Mouse (Mus musculus) embryo, embryonic 11 days (tissue): ENCODE measurements around the gene Soat2.

Source experiments
- DNase-seq: peaks from one replicate; pipeline ENCODE4 v3.0.0-alpha.2; 2015

Gene Soat2

DNA sequence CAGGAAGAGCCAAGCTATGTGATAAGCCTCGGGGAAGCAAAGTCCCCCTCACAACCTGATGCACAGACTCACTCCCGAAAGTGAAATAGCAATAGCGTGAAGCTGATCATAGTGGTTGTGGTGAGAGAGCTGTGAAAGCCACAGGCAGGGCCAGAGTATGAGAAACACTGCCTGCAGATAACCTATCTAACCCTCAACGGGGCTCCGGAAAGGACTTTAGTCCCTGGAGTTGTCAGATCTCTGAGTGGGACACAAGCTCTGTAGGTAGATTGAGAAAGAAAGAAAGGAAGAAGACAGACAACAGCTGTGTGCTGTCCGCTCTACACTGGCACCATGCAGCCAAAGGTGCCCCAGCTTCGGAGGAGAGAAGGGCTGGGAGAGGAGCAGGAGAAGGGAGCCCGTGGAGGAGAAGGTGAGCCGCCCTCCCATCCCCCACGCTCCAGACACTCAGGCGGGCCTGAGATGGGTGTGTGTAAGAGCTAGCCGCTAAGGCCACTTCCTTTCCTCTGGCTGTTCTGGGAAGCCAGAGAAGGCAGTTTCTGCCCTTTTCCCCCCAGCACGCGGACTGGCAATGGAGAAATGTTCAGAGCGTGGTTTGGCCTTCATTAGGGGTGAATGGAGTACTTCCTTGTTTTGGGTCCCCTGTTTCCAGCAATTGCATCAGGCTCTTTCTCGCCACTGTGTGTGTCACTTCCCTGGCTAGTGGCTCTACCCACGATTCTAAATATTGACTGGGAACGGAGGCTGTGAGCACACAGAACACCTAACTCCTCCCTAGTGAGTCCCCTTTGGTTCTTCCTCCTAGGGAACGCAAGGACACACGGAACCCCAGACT, at the start of gene Soat2:
Soat2 (plus strand) TSS at position 226 of the 835 bp plus-strand sequence.
- peak; percentile 42 for DNase-seq

DNA sequence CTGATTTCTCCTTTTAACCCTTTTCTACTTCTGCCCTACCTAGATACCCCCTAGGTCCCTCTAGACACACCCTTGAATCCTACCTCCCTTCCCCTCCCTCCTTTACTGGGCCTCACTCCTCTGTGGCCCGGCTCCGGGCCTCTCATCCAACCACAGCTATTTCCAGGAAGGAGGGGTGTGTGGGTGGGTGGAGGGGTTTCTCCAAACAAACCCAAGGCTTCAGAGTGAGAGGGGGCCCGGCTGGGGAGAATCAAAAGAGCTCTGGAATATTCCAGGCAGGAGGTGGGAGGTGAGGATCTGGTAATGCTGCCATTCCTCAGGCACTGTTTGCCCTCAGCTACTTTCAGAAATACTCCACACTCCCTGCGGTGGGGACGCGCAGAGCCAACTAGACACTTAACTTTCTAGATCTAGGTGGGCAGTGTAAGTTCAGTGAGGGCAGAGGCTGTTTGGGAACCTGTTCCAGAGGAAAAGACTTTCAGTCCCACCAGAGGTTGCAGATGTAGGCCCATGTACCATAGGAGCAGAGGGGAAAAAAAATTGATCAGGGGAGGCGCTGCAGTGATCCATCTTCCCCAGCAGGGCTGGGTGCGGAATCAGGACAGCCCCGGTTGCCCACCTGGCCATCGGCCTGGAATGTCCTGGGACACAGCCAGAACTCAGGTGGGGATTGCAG, 49.2 kb upstream of the Soat2 start:
- peak; percentile 51 for DNase-seq

DNA sequence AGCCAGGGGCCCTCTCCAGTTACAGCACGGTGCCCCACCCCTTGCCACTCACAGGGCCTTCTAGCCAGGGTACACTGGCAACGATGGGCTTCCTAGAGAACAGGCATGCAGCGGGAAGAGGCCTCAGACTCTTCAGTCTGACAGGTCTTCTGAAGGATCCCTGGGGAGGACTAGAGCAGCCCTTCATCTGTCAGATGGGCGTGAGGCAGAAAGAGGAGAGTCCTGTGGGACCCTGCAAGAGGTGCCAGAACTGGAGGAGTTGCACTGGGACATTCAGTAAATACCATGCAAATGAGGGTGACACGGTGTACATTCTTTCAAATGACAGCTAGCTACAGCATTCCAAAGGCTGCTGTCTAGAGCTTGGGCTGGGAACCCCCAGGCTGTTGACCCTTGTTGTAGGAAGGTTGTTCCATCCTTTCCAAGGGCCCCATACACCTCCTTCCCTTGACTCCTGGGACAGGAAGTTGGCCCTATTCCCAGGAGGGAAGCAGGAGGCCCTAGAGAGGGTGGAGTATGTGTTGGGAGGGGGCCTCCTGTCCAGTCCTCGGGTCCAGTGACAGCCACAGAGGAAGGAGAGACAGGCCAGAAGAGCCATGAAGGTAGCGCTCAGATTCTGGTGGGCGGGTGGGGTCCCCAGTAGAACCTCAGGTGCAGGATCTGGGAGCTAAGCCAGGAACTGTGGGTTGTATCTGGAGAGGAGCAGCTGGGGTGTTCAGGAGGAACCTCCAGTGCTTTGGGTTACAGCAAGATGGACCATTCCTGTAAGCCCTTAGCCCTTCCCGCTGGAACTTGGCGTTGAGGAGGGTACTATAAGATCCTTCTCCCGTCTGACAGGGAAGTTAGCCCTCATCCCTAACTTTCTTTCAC, 48.4 kb upstream of the Soat2 start:
- peak; percentile 9 for DNase-seq

DNA sequence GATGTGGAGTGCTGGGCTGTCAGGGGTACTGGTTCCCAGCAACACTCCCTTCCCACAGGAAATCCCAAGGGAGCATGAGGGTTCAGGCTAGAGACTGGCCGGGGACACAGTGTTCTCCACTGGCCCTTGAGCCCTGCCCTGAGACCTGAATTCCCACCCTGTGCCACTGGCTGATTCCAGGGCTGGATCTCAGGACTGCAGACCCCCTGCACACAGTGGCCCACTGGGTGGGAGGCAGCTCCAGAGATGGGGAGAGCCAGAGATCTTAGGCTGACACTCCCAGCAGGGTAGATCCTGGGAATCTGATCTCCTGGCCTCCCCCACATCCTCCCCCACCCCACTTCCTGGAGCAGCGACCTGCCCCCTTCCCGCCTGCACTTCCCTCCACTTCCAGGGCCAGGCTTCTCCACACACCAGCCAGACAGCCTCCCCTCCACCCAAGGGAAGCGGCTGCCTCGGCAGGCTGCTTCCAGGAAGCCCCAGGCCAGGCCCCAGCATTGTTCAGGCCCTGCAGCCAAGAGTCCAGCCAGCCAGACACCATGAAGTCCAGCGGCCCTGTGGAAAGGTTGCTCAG, 47.7 kb upstream of the Soat2 start:
- DNase-seq, result peak; percentile 65

DNA sequence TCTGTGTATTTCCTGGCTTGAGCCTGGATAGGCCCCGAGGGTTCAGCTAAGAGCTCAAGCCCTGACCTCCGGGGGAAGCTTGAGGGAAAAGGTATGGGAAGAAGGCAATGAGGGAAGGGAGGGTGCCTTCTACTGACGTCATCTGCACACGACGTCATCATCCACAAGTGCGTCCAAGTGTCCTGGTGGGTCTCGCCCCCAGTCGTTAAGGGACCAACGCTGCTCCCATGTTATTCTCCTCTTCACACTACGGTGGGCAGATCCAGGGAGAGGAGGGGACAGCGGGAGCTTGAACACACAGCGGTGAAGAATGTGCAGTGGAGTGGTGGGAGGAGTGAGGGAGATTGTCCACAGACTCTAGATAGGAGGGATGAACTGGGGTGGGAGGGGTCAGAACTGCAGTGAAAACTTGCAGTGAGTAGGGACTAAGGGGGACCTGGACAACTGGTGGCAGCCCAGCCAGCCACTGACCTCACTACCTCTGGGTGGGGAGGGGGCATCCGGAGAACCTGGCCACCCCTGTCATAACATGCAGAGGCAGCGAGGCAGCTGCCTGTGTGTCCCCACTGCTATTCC, 46.9 kb upstream of the Soat2 start:
- DNase-seq, result peak; percentile 59

DNA sequence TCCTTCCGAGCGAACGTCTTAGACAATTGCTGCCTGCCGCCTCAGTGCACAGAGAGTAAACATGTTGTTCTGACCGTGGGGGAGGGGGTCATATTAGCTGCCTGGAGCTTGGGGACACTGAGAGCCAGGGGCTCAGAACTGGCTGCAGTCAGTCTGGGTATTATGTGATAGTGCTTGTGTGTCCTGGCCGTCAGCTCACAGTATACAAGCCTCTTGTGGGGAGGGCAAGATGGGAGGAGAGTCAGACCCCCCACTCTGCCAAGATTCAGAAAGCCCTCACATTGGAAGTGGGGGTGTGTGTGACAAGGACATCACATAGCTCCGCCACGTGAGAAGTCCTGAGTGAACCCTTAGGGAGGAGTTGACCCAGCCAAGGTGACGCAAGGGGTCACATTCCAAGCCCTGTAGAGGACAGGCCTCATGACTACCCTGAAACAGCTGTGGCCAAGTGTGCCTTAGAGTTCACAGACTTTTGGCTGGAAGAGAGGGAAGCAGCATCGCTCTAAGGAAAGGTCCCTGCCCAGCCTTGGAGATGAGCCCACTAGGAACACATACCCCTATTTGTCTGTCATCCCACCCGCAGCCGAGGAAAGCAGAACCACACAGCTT, 46.3 kb upstream of the Soat2 start:
- peak; percentile 70 for DNase-seq

DNA sequence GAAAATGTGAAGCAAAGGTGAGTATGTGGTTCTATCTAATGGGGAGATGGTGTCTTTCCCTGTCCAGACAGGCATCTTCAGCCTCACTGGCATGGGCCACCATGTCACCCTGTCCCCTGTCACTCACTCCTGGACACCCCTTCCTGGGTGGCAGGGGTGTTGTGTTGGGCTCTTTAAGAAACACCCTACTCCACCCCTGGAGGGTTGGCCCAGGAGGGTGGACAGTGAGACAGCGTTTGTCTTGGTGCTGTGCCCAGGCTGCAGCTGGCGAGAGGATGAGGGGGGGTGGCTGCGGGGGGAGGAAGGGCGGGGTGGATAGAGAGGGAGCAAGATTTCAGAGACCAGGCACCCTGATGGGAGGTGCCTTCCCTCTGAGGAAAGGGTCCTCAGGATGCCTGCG, 45.0 kb upstream of the Soat2 start:
- no peak for DNase-seq

DNA sequence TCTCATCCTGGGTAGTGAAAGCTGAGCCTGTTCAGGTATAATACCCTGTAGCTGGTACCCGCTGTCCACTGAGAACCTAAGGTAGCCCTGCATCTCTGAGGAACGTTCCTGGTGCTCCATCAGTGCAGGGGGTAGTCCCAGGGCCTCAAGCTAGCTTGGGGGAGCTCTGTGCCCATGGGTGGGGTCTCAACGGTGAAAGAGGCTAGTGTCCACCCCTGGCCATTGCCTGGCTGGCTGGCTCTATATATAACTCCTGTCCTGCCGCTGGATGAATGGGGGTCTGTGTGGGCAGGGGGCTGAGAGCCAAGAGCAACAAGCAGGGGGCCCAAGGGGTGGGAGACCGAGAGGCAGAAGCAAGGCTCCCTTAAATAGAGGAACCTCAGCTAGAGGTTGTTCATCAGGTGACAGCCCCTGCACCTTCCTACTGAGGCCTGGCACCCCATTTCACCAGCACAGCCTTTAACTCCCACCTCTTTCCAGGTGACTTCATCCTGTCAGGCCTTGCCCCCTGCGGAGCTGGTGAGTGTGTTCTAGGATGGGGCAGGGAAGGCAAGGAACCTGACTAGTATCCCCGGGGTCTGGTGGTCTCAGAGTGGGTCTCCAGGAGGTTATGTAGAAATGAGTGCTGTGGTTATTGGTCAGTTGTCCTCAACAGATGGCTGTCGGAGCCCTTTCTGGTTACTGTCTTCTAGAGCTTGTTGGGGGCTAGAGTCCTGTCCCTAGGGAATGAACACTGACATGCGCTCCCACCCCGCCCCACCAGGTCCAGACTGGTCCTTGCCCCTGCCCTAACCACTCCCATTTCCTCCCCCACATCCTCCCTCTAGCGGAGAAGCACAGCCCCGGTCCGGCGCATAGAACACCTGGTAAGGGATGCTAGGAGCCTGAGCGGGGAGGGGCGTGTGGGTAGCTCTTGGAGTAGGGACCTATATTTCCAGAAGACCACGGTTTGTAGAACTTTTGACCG, 44.3 kb upstream of the Soat2 start:
- peak; percentile 41 for DNase-seq

DNA sequence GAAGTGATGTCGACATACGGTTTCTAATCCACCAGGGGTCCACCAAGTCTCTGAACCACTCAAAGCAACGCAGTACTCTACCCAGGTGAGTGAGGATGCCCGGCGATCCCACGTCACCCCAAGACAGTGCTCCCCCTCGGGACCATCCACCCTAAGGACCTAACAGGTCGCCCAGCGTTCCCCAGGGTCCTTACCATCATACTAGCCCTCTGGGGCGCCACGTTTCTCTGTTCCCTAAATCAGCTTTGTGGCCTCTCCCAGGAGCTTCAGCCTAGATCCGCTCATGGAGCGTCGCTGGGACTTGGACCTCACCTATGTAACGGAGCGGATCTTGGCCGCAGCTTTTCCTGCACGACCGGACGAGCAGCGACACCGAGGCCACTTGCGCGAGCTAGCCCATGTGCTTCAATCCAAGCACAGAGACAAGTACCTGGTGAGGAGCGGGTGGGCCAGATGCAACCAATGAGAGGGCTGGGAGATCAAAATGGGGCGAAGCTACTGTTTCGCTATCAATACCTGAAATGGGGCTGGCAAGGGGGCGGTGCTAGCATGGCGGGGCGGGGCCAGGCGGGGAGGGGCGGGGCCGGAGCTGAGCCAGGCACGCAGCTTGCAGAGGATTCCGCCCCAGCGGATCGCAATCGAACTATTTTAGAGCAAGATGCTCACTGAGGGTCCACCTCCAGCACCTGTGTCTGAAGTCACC, 43.4 kb upstream of the Soat2 start:
- DNase-seq, result peak; percentile 54

DNA sequence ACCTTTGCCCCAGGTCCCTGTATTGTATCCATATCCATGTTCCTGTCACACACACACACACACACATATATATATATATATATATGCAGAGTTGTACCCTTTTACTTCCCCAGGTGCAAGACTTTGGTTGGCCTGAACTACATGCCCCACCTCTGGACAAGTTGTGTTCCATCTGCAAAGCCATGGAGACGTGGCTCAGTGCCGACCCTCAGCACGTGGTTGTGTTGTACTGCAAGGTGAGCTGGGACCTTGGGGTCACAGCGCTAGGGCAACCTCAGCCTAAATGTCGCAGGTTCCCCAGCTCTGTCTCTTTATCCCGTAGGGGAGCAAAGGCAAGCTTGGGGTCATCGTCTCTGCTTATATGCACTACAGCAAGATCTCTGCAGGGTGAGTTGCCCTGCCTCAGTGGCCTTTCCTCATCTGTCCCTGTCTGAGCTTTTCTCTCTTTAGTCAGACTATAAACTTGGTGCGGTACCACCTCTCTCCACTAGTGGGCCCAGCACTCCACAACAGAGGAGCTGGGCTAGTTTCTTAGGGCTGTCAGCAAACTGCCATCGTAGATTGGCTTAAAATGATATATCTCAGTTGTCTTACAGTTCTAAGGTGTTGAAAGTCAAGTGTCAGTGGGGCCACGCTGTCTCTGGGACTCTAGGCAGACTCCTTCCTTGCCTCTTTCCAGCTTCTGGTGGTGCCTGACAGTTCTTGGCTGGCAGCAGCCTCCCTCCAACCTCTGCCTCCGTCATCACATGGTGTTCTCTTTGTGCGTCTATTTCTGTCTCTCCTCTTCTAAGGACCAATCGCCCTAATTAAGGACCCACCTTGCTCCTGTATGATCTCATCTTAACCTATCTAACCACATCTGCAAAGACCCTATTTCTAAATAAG, 42.4 kb upstream of the Soat2 start:
- peak; percentile 79 for DNase-seq

DNA sequence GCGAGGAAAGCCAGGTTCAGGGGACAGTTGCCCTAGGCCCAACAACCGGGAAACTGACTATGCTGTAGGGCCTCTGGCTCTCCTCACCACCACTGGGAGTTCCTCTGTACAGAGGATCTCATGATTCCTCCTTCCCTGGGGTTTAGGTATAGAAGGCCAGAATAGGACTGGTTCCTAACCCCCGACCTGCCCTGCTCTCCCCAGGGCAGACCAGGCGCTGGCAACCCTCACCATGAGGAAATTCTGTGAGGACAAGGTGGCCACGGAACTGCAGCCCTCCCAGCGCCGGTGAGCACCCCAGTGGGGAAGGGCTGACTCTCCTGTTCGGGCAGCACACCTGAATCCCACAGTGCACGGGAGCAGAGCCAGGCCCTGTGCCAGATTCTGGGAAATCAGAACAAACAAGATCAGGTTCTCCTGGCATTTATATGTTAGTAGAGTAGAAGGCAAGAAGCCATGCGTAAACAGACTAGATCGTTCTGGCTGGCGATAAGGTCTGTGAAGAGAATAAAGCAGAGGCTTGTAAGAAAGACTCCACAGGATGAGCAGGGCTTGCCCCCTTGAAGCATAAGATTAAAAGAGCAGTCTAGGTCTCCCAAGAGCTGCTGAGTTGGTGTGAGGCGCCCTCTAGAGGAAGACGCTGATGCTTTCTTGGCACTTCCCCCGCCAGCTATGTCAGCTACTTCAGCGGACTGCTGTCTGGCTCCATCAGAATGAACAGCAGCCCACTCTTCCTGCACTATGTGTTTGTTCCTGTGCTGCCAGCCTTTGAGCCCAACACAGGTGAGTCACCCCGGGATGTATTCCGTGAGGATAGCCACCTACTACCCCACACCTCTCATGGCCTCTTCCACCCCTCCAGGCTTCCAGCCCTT, 41.4 kb upstream of the Soat2 start:
- peak; percentile 83 for DNase-seq

DNA sequence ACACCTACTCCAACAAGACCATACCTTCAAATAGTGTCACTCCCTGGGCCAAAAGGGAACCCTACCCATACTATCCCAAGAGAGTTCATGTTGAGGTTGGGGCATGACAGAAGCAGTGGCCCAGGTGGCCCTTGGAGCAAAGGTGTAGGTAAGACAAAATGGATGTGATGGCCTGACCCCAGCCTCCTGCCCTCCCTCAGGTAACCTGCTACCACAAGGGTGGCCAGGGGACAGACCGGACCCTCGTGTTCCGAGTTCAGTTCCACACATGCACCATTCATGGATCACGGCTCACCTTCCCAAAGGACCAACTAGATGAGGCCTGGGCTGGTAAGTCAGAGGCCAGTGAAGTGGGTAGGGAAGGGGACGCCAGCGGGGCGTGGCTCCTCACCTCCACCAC, 40.1 kb upstream of the Soat2 start:
- DNase-seq, result no peak

DNA sequence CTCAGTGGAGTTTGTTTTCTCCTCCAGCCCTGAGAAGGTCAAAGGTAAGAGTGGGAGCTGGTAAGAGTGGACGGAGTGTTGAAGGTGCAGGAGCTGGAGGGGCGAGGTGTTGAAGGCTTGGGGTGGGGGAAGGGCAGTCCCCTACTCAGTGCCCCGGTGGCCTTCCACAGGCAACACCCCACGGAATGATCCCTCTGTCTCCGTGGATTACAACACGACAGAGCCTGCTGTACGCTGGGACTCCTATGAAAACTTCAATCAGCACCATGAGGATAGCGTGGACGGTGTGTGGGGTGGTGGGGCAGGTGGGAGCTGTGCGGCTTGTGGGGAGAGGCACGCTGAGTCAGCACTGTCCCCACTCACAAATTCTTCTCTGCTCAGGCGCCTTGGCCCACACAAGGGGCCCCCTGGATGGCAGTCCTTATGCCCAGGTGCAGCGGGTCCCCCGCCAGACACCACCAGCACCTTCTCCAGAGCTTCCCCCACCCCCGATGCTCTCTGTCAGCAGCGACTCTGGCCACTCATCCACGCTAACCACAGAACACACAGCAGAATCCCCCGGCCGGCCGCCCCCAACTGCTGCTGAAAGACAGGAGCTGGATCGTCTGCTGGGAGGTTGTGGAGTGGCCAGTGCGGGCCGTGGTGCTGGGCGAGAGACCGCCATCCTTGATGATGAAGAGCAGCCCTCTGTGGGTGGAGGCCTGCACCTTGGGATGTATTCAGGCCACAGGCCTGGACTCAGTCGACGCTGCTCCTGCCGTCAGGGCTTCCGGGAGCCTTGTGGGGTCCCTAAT, 39.4 kb upstream of the Soat2 start:
- DNase-seq, result no peak

DNA sequence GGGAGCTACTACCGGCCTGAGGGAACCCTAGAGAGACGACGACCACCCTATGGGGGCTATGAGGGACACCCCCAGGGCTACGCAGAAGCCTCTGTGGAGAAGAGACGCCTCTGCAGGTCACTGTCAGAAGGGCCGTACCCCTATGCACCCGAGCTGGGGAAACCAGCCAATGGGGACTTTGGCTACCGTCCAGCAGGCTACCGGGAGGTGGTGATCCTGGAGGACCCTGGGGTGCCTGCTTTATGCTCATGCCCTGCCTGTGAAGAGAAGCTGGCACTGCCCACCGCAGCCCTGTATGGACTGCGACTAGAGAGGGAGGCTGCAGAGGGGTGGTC, 38.9 kb upstream of the Soat2 start:
- DNase-seq, result no peak

DNA sequence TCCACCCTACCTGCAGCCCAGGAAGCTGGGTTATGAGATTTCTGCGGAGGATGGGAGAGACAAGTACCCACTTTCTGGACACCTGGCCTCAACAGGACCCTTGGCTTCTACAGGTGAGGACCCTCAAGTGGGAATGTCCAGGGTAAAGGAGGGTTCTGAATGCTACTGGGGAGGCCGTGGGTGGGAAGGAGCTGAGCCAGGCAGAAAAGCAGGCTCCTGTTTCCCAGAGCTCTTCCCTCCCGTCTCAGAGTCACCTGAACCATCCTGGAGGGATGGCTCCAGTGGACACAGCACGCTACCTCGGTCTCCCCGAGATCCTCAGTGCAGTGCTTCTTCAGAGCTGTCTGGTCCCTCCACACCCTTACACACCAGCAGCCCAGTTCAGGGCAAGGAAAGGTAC, 38.1 kb upstream of the Soat2 start:
- DNase-seq, result no peak

DNA sequence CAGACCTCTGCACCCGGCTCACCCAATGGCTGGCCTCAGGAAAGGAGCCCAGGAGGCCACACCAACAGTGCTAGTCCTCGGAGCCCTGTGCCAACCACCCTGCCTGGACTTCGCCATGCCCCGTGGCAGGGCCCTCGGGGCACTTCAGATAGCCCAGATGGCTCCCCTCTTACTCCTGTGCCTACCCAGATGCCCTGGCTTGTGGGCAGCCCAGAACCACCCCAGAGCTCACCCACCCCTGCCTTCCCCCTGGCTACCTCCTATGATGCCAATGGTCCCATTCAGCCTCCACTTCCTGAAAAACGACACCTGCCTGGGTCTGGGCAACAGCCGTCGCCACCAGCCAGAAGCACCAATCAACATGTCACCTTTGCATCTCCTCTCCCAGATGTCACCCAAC, 37.5 kb upstream of the Soat2 start:
- DNase-seq, result no peak

DNA sequence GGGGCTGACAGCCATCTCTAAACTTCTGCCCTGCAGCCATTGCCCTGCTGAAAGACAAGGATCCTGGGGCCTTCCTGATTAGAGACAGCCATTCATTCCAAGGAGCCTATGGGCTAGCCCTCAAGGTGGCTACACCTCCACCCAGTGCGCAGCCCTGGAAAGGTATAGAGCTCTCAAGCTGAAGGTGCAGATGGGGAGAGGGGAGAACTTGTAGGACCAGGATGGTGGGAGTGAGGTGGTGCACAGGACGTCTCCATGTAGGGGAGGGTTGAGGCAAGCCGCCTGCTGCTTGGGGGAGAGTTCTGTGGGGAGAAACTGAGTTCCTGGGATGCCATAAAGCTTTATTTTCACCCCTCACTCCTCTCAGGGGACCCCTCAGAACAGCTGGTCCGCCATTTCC, 36.7 kb upstream of the Soat2 start:
- DNase-seq, result no peak
